Mouse (Mus musculus) heart, adult 11 months (tissue): ENCODE results near the gene Mzt1.

ENCODE experiments used
- DNase-seq: peaks from one replicate; pipeline ENCODE4 v3.0.0; 2022

The Mzt1 gene

GRCm38 (mm10) chr14:99010920-99011313, 35.0 kb downstream of the Mzt1 start:
- DNase-seq: peak; percentile 50

- peak; percentile 91 for DNase-seq
Observed at GRCm38 (mm10) chr14:99010224-99010919, 35.6 kb downstream of the Mzt1 start.

DNA sequence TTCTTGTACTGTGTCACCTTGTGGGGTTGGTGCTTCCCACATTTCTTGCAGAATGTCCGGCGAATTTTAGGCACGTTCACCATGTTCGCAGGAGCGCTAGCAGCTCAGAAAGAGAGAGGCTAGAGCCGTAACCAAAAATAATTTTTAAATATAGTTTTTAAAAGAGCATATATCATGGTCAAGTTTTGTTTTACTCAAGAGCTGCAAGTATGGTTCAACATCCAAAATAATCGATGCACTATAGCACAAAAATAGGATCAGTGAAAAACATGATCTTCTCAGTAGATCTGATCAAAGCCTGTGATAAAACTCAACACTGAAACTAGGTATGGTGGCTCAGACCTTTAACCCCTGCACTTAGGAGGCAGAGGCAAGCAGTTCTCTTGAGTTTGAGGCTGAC, 51.7 kb downstream of the Mzt1 start, which contains the start of gene Rpl36a-ps1:
Gene Rpl36a-ps1, minus strand, starts transcription at position 101 of the 400 bp plus-strand sequence.
- no peak for DNase-seq

GRCm38 (mm10) chr14:98992482-98992881, 53.5 kb downstream of the Mzt1 start:
- no peak for DNase-seq

GRCm38 (mm10) chr14:98990636-98991035, 55.3 kb downstream of the Mzt1 start:
- DNase-seq: no peak

DNA sequence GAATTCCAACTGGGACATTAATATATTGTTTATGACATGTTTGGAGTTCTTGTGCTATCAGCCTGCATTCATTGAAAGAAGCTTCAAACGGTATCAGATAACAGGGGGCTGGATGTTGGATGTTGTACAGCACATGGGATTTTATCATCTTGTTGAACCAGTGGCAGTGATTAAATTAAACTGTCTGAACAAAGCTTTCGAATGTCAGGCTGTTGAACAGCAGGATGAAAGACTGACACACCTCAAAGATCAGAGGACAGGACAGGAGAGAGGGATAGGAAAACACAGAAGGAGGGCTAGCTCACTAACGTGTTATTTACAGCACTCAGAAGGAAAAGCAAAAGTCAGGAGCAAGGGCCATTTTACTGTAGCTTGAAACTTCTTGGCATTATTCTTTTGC, 56.1 kb downstream of the Mzt1 start:
- no peak for DNase-seq
